Mouse (Mus musculus): ENCODE measurements around the gene Scnm1. TPM values are rescaled to one million over a fixed set of nuclear protein-coding genes. Genes with fewer than 3 reads are reported as not detected.

Gene Scnm1
- total and polyA plus RNA-seq, 3 experiments, result 28.3 to 46.8 (median 32.1) TPM

DNA sequence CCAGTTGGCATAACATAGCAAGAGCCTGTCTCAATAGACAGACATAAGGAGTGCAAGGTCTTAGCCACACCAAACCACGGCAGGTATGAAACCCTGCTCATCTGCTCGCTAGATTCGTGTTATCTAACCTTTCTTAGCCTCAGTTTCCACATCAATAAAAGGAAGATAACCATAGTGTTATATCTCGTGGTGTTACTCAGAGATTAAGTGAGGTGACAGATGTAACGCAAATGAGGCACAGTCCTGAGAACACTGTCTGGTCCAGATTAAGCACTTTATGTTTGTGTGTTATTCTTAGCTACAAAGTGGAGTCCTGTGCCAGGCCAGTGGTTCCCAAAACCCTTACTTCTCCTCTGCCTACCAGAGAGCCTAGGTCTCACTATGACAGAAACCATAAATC lies 31.0 kb upstream of the Scnm1 start:
- Histone ChIP-seq H3K4me3 (no peak overlapping the region), H3K4me1 (ENCODE audit: control insufficient read depth, insufficient read depth, low read length) (peaks cover 3% of the 10 kb centered on the region), H3K27ac (no peak overlapping the region), H3K79me2 (replicated peaks; ENCODE audit: control insufficient read depth, insufficient read depth, low read length) (no peaks in the 10 kb centered on the region), H3K27me3 (ENCODE audit: control insufficient read depth, insufficient read depth, low read length) (no peaks in the 10 kb centered on the region), H3K9ac (ENCODE audit: low read depth, low read length) (no peak overlapping the region), H3K36me3 (ENCODE audit: control insufficient read depth, insufficient read depth, low read length) (no peaks in the 10 kb centered on the region)
- 47% methylated on average over 5 of the region's 5 CpGs for WGBS
- intact Hi-C loops (cut with DNase I), result no loop called here
- no peak for TF ChIP-seq POLR2A (IDR thresholded peaks at IDR 0.05; ENCODE audit: insufficient read depth, low read depth, low read length)
- TF ChIP-seq EP300 (IDR thresholded peaks at IDR 0.05; ENCODE audit: insufficient read depth, low read depth, low read length), result no peak
- no peak for TF ChIP-seq CTCF (IDR thresholded peaks at IDR 0.05)
- DNase-seq, result no peak

DNA sequence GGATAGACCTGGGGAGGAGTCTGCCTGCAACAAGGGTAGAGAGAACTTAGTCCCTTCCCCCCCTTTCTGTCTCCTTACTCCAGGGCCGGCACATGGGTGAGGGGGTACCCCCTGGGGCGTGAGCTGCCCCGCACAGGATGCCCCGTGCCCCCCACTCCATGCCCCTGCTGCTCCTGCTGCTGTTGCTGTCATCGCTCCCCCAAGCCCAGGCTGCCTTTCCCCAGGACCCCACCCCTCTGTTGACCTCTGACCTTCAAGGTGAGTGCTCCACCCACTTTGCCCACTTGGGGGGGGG lies 30.4 kb upstream of the Scnm1 start:
- Histone ChIP-seq H3K27ac (no peak overlapping the region; the same call in 1 of the 2 replicates), H3K4me3 (no peak overlapping the region), H3K9ac (ENCODE audit: low read depth, low read length) (no peak overlapping the region), H3K4me1 (ENCODE audit: control insufficient read depth, insufficient read depth, low read length) (peaks cover 5% of the 10 kb centered on the region), H3K79me2 (replicated peaks; ENCODE audit: control insufficient read depth, insufficient read depth, low read length) (no peaks in the 10 kb centered on the region), H3K27me3 (ENCODE audit: control insufficient read depth, insufficient read depth, low read length) (no peaks in the 10 kb centered on the region), H3K36me3 (ENCODE audit: control insufficient read depth, insufficient read depth, low read length) (no peaks in the 10 kb centered on the region)
- DNase-seq, result no peak
- intact Hi-C loops (cut with DNase I), result no loop called here
- no peak for TF ChIP-seq EP300 (IDR thresholded peaks at IDR 0.05; ENCODE audit: insufficient read depth, low read depth, low read length)
- no peak for TF ChIP-seq CTCF (IDR thresholded peaks at IDR 0.05)
- TF ChIP-seq POLR2A (IDR thresholded peaks at IDR 0.05; ENCODE audit: insufficient read depth, low read depth, low read length), result no peak
- 95% methylated on average over 5 of the region's 5 CpGs for WGBS

DNA sequence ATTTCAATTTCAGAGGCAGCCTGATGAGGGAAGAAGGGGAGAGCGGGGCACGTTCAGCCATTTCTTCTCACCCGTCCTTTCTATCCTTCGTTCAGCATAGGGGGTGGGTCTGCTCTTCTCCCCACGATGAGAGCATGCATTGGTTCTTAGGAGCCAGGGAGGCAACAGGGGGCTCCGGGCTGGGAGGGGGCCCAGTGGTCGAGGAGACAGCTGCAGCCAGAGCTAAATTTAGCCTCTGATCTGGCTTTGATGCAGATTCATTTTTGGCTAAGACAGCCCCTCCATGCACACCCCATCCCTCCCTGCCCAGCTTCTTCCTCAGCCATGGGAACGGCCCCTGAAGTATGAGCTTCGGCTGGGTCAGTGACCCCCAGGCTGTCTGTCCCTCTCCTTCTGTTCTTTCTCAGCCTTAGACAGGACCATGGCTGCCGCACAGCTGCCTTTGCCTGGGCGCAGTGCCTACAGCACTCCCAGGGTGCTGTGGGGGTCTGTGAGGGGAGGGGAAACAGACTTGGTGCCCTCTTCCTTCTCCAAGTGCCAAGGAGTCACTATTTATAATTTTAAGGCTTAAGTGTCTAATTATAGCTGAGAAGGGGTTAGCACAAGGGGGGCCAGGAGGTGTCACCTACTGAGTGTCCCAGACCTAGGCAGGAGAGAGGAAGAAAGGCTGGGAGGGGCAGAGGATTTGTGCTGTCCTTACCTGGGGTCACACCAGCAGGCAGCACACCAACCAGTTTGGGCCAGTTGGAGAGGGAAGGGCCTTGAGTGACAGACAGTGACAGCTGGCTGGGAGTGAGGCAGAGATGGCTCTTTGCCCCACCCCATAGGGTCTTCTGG lies 29.8 kb upstream of the Scnm1 start:
- no peak for DNase-seq
- intact Hi-C loops (cut with DNase I), result no loop called here
- H3K27me3 ChIP-seq (ENCODE audit: control insufficient read depth, insufficient read depth, low read length), result no peaks in the 10 kb centered on the region
- no peak overlapping the region; the same call in 1 of the 2 replicates for H3K27ac ChIP-seq
- H3K4me3 ChIP-seq, result no peak overlapping the region
- H3K79me2 ChIP-seq (replicated peaks; ENCODE audit: control insufficient read depth, insufficient read depth, low read length), result no peaks in the 10 kb centered on the region
- H3K4me1 ChIP-seq (ENCODE audit: control insufficient read depth, insufficient read depth, low read length), result peaks cover 5% of the 10 kb centered on the region
- H3K36me3 ChIP-seq (ENCODE audit: control insufficient read depth, insufficient read depth, low read length), result no peaks in the 10 kb centered on the region
- peak overlapping the region; percentile 24; the same call in 1 of the 2 replicates for H3K9ac ChIP-seq (ENCODE audit: low read depth, low read length)
- TF ChIP-seq CTCF (IDR thresholded peaks at IDR 0.05) (no peak), POLR2A (IDR thresholded peaks at IDR 0.05; ENCODE audit: insufficient read depth, low read depth, low read length) (no peak), EP300 (IDR thresholded peaks at IDR 0.05; ENCODE audit: insufficient read depth, low read depth, low read length) (no peak; the same call in 1 of the 2 replicates)
- 53% methylated on average over 11 of the region's 11 CpGs for WGBS

- TF ChIP-seq EP300 (IDR thresholded peaks at IDR 0.05; ENCODE audit: insufficient read depth, low read depth, low read length) (no peak), POLR2A (IDR thresholded peaks at IDR 0.05; ENCODE audit: insufficient read depth, low read depth, low read length) (no peak), CTCF (IDR thresholded peaks at IDR 0.05) (no peak)
- DNase-seq, result no peak
- H3K27me3 ChIP-seq (ENCODE audit: control insufficient read depth, insufficient read depth, low read length), result no peaks in the 10 kb centered on the region
- 51% methylated on average over 2 of the region's 2 CpGs for WGBS
- no peak overlapping the region for H3K9ac ChIP-seq (ENCODE audit: low read depth, low read length)
- intact Hi-C loops (cut with DNase I), result no loop called here
- H3K4me3 ChIP-seq, result no peak overlapping the region
- H3K4me1 ChIP-seq (ENCODE audit: control insufficient read depth, insufficient read depth, low read length), result peaks cover 5% of the 10 kb centered on the region
- H3K36me3 ChIP-seq (ENCODE audit: control insufficient read depth, insufficient read depth, low read length), result no peaks in the 10 kb centered on the region
- no peaks in the 10 kb centered on the region for H3K79me2 ChIP-seq (replicated peaks; ENCODE audit: control insufficient read depth, insufficient read depth, low read length)
- no peak overlapping the region for H3K27ac ChIP-seq
Observed at GRCm38 (mm10) chr3:95162345-95162628, 28.5 kb upstream of the Scnm1 start.

DNA sequence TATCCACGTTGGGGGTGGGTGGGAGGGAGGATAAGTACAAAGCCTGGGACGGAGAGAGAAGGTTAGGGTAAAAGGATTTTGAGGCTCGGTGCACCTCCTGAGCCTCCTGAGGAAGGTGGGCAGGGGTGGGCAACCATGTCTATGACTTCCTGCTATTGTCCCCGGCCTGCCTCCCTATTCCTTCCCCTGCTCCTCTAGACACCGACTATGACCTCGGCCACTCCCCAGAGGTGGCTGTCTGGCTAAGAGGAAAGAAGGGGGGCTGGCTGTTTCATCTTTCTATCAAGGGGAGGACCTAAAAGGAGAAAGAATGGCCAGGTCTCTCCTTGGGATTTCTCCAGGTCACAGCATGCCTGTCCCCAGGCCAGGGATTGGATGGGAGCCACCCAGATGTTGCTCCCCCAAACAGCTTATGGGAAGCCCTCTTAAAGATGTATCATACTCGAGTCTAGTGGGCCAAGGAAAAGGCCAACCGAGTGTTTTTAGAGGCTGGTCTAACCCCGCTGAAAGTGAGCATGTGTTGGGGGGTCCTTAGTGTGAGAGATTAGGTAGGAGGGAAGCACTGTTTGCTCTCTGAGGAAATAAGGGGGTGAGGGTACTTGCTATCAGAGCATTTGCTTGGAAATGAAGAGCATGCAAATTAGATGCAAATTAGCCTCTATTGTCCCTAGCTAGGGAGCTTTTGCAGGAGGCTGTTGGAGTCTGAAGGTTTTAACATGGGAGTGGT lies 28.0 kb upstream of the Scnm1 start:
- peak overlapping the region; percentile 89 for H3K4me3 ChIP-seq
- no peak overlapping the region for H3K9ac ChIP-seq (ENCODE audit: low read depth, low read length)
- no peaks in the 10 kb centered on the region for H3K27me3 ChIP-seq (ENCODE audit: control insufficient read depth, insufficient read depth, low read length)
- TF ChIP-seq CTCF (IDR thresholded peaks at IDR 0.05), result no peak
- TF ChIP-seq POLR2A (IDR thresholded peaks at IDR 0.05; ENCODE audit: insufficient read depth, low read depth, low read length), result no peak
- TF ChIP-seq EP300 (IDR thresholded peaks at IDR 0.05; ENCODE audit: insufficient read depth, low read depth, low read length), result no peak
- DNase-seq, result no peak
- H3K4me1 ChIP-seq (ENCODE audit: control insufficient read depth, insufficient read depth, low read length), result peaks cover 5% of the 10 kb centered on the region
- H3K79me2 ChIP-seq (replicated peaks; ENCODE audit: control insufficient read depth, insufficient read depth, low read length), result no peaks in the 10 kb centered on the region
- H3K27ac ChIP-seq, result no peak overlapping the region
- 30% methylated on average over 9 of the region's 9 CpGs for WGBS
- H3K36me3 ChIP-seq (ENCODE audit: control insufficient read depth, insufficient read depth, low read length), result no peaks in the 10 kb centered on the region
- intact Hi-C loops (cut with DNase I), result loop anchor here (2.0 kb wide), 2 partner anchors 19 to 55 kb away; partner anchors contain the start of genes Pip5k1a and Tnfaip8l2

- Histone ChIP-seq H3K9ac (ENCODE audit: low read depth, low read length) (peak overlapping the region; percentile 73), H3K4me1 (ENCODE audit: control insufficient read depth, insufficient read depth, low read length) (peaks cover 5% of the 10 kb centered on the region), H3K4me3 (peak overlapping the region; percentile 89), H3K27ac (no peak overlapping the region), H3K27me3 (ENCODE audit: control insufficient read depth, insufficient read depth, low read length) (no peaks in the 10 kb centered on the region), H3K36me3 (ENCODE audit: control insufficient read depth, insufficient read depth, low read length) (no peaks in the 10 kb centered on the region), H3K79me2 (replicated peaks; ENCODE audit: control insufficient read depth, insufficient read depth, low read length) (no peaks in the 10 kb centered on the region)
- WGBS, result 8% methylated on average over 30 of the region's 30 CpGs
- intact Hi-C loops (cut with DNase I), result loop anchor here (2.0 kb wide), 2 partner anchors 18 to 54 kb away; partner anchors contain the start of genes Pip5k1a and Tnfaip8l2
- peak; percentile 20 to 43 for DNase-seq
- TF ChIP-seq CTCF (IDR thresholded peaks at IDR 0.05), result no peak
- TF ChIP-seq EP300 (IDR thresholded peaks at IDR 0.05; ENCODE audit: insufficient read depth, low read depth, low read length), result no peak
- no peak for TF ChIP-seq POLR2A (IDR thresholded peaks at IDR 0.05; ENCODE audit: insufficient read depth, low read depth, low read length)
Observed at GRCm38 (mm10) chr3:95161041-95161551, 27.3 kb upstream of the Scnm1 start.
